Mouse (Mus musculus) neural tube, embryonic 15.5 days (tissue): ENCODE measurements at regions not wholly inside any gene's neighbourhood (a gene's known extent, or its start where the extent isn't known, plus 50 kb on each side); places are given as distances from the start of the nearest gene placed in this dataset.
"Not testable (repeated sequence)": the region's sequence is repeated elsewhere in the genome, so short reads cannot be mapped to it uniquely, and the experiment has no call there.

Experiments used
- ATAC-seq: fragments of 200-750 bp; cut with Nextera tagmentation; 2 replicates; pipeline ENCODE4 v1.8.0; 2017; ENCODE audit warnings: mild to moderate bottlenecking, moderate TSS enrichment, moderate library complexity; ENCODE audit not compliant: low FRiP score
- H3K27ac ChIP-seq: fragments of 300-500 bp; sonication (generic); replicated peaks from 2 replicates; pipeline ENCODE4 v1.5.1; 2015; ENCODE audit warnings: mild to moderate bottlenecking, inconsistent platforms
- H3K27me3 ChIP-seq: fragments of 300-500 bp; sonication (generic); replicated peaks from 2 replicates; pipeline ENCODE4 v1.6.1; 2015; ENCODE audit warnings: inconsistent platforms
- H3K36me3 ChIP-seq: fragments of 300-500 bp; sonication (generic); 2 replicates; pipeline ENCODE4 v1.6.1; 2015; ENCODE audit warnings: inconsistent platforms
- H3K4me1 ChIP-seq: fragments of 300-500 bp; sonication (generic); 2 replicates; pipeline ENCODE4 v1.6.1; 2015; ENCODE audit warnings: inconsistent platforms
- H3K4me2 ChIP-seq: fragments of 300-500 bp; sonication (generic); 2 replicates; pipeline ENCODE4 v1.6.1; 2015; ENCODE audit warnings: inconsistent platforms, mild to moderate bottlenecking, moderate library complexity
- H3K4me3 ChIP-seq: fragments of 300-500 bp; sonication (generic); replicated peaks from 2 replicates; pipeline ENCODE4 v1.5.1; 2015; ENCODE audit warnings: mild to moderate bottlenecking, inconsistent platforms
- H3K9ac ChIP-seq: fragments of 300-500 bp; sonication (generic); replicated peaks from 2 replicates; pipeline ENCODE4 v1.6.1; 2015; ENCODE audit warnings: mild to moderate bottlenecking, inconsistent platforms
- H3K9me3 ChIP-seq: fragments of 300-500 bp; sonication (generic); replicated peaks from 2 replicates; pipeline ENCODE4 v1.6.1; 2016; ENCODE audit warnings: inconsistent platforms
- WGBS: fragments of 180-500 bp; shearing (Covaris S2); methylation state at CpG from one replicate; pipeline ENCODE4 v1.1.7; 2015; ENCODE audit warnings: mixed read lengths; 5-methylcytosine and 5-hydroxymethylcytosine counted together

GRCm38 (mm10) chr9:11126833-11127232, 222.3 kb upstream of the Cntn5 start:
- no peaks in the 10 kb centered on the region for H3K36me3 ChIP-seq
- no peak overlapping the region for H3K4me3 ChIP-seq
- WGBS, result 87% methylated on average over 5 of the region's 5 CpGs
- ATAC-seq, result no peak
- H3K4me2 ChIP-seq, result no peak overlapping the region
- H3K27ac ChIP-seq, result no peak overlapping the region
- no peaks in the 10 kb centered on the region for H3K9me3 ChIP-seq
- H3K27me3 ChIP-seq, result no peaks in the 10 kb centered on the region
- H3K9ac ChIP-seq, result no peak overlapping the region
- no peaks in the 10 kb centered on the region for H3K4me1 ChIP-seq

- no peak for ATAC-seq
- Histone ChIP-seq H3K4me2 (no peak overlapping the region), H3K27ac (no peak overlapping the region)
Observed at GRCm38 (mm10) chr9:11119153-11119552, 214.6 kb upstream of the Cntn5 start.

GRCm38 (mm10) chr9:11107828-11108227, 203.3 kb upstream of the Cntn5 start:
- H3K9me3 ChIP-seq, H3K36me3 ChIP-seq, ATAC-seq, H3K27me3 ChIP-seq, H3K27ac ChIP-seq, H3K4me2 ChIP-seq, H3K4me1 ChIP-seq, H3K9ac ChIP-seq, H3K4me3 ChIP-seq: not testable (repeated sequence)
- 69% methylated on average over 3 of the region's 3 CpGs for WGBS

More at GRCm38 (mm10) chr9:11119153-11119552, 214.6 kb upstream of the Cntn5 start:
- Histone ChIP-seq H3K4me1 (no peaks in the 10 kb centered on the region), H3K9ac (no peak overlapping the region), H3K36me3 (no peaks in the 10 kb centered on the region), H3K9me3 (no peaks in the 10 kb centered on the region), H3K27me3 (no peaks in the 10 kb centered on the region), H3K4me3 (no peak overlapping the region)

- not testable (repeated sequence) for H3K4me2 ChIP-seq, H3K9ac ChIP-seq, H3K4me1 ChIP-seq, H3K4me3 ChIP-seq, H3K36me3 ChIP-seq, H3K27me3 ChIP-seq, ATAC-seq, H3K27ac ChIP-seq, H3K9me3 ChIP-seq
- WGBS, result 97% methylated on average over 1 of the region's 1 CpGs
Observed at GRCm38 (mm10) chr9:11107212-11107611, 202.6 kb upstream of the Cntn5 start.

- no peak overlapping the region for H3K4me2 ChIP-seq
- no peaks in the 10 kb centered on the region for H3K9me3 ChIP-seq
- H3K4me3 ChIP-seq, result no peak overlapping the region
- H3K27ac ChIP-seq, result no peak overlapping the region
- H3K36me3 ChIP-seq, result no peaks in the 10 kb centered on the region
- no peak overlapping the region for H3K9ac ChIP-seq
- WGBS, result 95% methylated on average over 2 of the region's 2 CpGs
- no peaks in the 10 kb centered on the region for H3K27me3 ChIP-seq
- H3K4me1 ChIP-seq, result no peaks in the 10 kb centered on the region
- no peak for ATAC-seq
Observed at GRCm38 (mm10) chr9:11106268-11106667, 201.7 kb upstream of the Cntn5 start.

- H3K9me3 ChIP-seq, result no peaks in the 10 kb centered on the region
- WGBS, result 90% methylated on average over 4 of the region's 4 CpGs
Observed at GRCm38 (mm10) chr9:11103448-11103847, 198.9 kb upstream of the Cntn5 start.

GRCm38 (mm10) chr9:11092874-11093273, 188.3 kb upstream of the Cntn5 start:
- H3K9me3 ChIP-seq, result no peaks in the 10 kb centered on the region
- H3K4me1 ChIP-seq, result no peaks in the 10 kb centered on the region
- no peak overlapping the region for H3K4me2 ChIP-seq
- ATAC-seq, result no peak
- H3K27ac ChIP-seq, result no peak overlapping the region
- H3K4me3 ChIP-seq, result no peak overlapping the region
- H3K27me3 ChIP-seq, result no peaks in the 10 kb centered on the region
- 74% methylated on average over 1 of the region's 1 CpGs for WGBS
- no peak overlapping the region for H3K9ac ChIP-seq
- H3K36me3 ChIP-seq, result no peaks in the 10 kb centered on the region

More at GRCm38 (mm10) chr9:11103448-11103847, 198.9 kb upstream of the Cntn5 start:
- Histone ChIP-seq H3K4me2 (no peak overlapping the region), H3K27ac (no peak overlapping the region), H3K27me3 (no peaks in the 10 kb centered on the region), H3K36me3 (no peaks in the 10 kb centered on the region), H3K4me1 (no peaks in the 10 kb centered on the region), H3K9ac (no peak overlapping the region), H3K4me3 (no peak overlapping the region)
- no peak for ATAC-seq

- H3K27me3 ChIP-seq, H3K9me3 ChIP-seq, H3K27ac ChIP-seq, H3K9ac ChIP-seq, H3K4me3 ChIP-seq, H3K4me2 ChIP-seq, H3K4me1 ChIP-seq, H3K36me3 ChIP-seq, ATAC-seq: not testable (repeated sequence)
- 60% methylated on average over 2 of the region's 2 CpGs for WGBS
Observed at GRCm38 (mm10) chr9:11067125-11067524, 162.6 kb upstream of the Cntn5 start.

- no peaks in the 10 kb centered on the region for H3K27me3 ChIP-seq
- no peaks in the 10 kb centered on the region for H3K36me3 ChIP-seq
- WGBS, result 80% methylated on average over 1 of the region's 1 CpGs
- no peak overlapping the region for H3K4me2 ChIP-seq
- H3K4me1 ChIP-seq, result no peaks in the 10 kb centered on the region
- H3K9me3 ChIP-seq, result no peaks in the 10 kb centered on the region
- H3K4me3 ChIP-seq, result no peak overlapping the region
- ATAC-seq, result no peak
- no peak overlapping the region for H3K9ac ChIP-seq
- H3K27ac ChIP-seq, result no peak overlapping the region
Observed at GRCm38 (mm10) chr9:11062856-11063255, 158.3 kb upstream of the Cntn5 start.
